Mouse (Mus musculus) heart, adult 2 months (tissue): ENCODE results near the gene B4galnt3.

Experiments
- CTCF ChIP-seq: fragments of 200-600 bp; IDR thresholded peaks from 2 replicates; pipeline ENCODE4 v1.8.1; 2022; ENCODE audit warnings: antibody characterized with exemption, mild to moderate bottlenecking, moderate library complexity
- POLR2A ChIP-seq: fragments of 200-500 bp; IDR thresholded peaks from 2 replicates; pipeline ENCODE4 v1.6.1; 2011; ENCODE audit warnings: mild to moderate bottlenecking, low read depth, low read length, control low read depth; ENCODE audit not compliant: insufficient read depth

DNA sequence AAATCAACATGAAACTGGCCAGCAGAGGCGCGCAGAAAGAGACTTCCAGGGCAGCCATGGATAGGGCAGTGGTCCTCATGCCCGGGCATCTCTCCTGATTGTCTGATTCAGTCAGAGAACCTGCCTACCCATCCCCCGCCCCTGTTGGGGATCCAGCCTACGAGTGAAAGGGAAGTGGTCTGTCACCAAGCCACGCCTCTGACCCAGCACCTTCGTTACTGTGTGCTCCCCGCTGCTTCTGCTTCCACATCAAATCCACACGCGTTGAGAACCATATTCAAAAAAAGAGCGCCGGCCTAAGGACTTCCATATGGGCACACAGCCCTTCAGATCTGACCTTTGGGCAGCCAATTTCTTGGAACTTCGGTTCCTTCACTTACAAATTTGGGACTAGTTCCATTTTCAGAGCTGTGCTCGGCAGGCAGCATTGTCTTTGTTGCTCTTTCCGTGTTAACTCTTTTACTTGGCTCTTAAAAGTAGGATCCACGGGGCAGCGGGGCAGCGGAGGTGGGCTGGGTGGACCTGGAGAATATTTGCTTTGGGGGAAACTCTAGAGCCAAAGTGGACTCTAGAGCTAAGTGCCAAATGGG, 106.7 kb downstream of the B4galnt3 start:
- TF ChIP-seq CTCF (no peak), POLR2A (no peak)
